Mouse (Mus musculus): ENCODE data around the gene Cnot4. TPM values are rescaled to one million over a fixed set of nuclear protein-coding genes. Genes with fewer than 3 reads are reported as not detected.

The Cnot4 gene
- total RNA-seq, 2 experiments from 2014 or later, result 38.4 to 48.2 TPM

DNA sequence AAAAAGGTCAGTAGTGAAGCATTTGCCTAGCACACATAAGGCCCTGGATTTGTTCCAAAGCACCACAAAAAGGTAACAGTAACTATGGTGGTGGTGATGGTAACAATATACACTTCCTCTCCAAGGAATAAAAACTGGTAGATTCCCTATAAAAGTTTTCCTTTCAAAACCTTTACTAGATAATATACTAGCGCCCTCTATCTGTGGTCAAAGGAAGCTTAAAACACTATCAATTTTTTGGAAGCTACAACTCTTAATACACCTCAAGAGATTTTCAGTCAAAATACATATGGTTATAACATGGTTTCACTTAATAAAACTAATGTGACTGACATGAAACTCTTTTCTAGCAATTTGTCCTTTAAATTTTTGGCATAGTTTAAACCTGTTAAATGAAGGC lies 71.1 kb downstream of the Cnot4 start:
- intact Hi-C loops (cut with DNase I), result no loop called here
- DNase-seq, result no peak

DNA sequence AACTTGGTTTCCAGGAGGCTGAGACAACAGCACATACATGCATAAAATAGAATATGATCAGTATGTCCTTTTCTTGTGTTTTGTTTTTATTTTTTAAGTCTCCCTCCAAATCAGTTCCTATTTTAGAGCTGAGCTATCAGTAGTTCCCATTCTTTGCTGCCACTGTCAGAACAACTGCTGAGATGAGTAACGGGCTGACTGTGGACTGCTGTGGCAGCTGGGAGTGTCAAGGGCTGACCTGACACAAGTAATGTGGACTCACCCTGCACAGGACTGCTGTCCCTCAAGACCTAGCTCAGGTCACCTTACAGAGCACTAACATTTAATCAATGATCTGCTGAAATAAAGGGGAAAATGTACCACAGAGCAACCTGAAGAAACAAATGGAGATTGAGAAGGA lies 90.4 kb downstream of the Cnot4 start:
- intact Hi-C loops (cut with DNase I), result no loop called here
- no peak for DNase-seq

DNA sequence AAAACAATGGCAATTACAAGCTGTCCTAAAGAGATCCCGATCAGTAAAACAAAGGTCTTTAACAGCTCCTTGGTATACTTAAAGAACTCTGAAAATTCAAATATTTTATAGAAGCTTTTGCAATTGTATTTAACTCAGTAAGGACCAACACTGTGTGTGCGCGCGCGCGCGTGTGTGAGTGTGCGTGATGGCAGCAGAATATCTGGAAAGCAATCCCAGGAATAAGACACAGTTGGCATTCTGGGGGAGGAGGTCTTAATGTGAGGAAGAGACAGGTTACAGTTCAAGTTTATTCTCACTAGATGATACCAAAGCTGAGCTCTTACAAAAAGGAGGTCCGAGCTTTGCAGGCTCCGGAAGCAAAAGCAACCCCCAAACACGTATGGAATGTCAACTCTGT lies 100.2 kb downstream of the Cnot4 start:
- intact Hi-C loops (cut with DNase I), result no loop called here
- no peak for DNase-seq

DNA sequence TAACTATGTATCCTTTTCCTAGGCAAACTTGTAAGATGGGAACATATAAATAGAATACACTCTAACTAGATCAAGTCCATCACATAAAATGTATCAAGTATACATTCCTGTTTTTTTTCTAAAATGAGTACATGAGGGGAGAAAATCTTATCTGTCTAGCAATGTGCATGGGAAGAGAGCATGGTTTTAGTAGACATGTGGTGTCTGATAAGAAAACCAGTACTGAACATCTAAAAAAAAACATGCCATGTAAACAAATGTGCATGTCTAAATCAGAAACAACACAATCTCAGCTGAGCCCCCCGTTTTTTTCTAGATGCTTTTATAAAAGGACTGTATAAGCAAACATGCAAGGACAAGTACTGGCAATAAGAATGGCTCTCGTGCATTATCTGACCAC lies 100.8 kb downstream of the Cnot4 start:
- DNase-seq, result no peak

DNA sequence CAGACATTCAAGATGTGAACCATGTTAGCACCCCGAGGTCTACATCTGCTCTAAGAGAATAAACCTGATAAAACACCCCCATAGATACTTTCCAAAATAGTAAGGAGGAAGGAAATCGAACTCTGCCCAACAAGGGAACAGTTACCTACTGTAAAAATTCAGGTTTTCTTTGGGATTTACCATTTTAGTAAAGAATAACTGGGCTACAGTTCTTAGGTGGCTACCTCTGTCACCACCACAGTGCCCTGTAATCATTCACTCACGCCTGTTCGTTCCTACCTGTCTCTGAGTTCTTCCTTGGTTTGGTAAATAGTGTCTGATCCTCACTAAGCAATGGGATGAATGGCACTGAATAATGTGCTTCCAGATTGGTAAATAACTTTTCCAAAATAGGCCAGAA lies 102.7 kb downstream of the Cnot4 start:
- intact Hi-C loops (cut with DNase I), result no loop called here
- DNase-seq, result no peak

More for the DNA sequence above, 100.8 kb downstream of the Cnot4 start:
- intact Hi-C loops (cut with DNase I), result no loop called here

DNA sequence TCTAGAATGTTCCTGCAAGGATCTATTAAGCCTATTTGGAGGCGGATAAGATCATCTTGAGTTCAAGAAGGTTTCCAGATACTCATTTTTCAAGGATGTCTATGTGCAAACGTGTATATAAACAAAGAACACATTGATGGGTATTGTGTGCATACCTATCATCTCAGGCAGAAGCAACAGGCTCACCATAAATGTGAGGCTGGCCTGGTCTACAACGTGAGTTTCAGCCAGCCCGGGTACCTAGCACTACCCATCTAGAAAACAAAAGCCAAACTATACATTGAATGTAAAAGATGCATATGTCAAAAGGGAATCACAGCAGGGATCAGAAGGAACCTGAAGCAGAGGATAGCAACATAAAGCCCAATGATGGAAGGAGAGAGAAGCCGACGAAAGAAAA lies 103.3 kb downstream of the Cnot4 start:
- DNase-seq, result no peak
- intact Hi-C loops (cut with DNase I), result no loop called here

DNA sequence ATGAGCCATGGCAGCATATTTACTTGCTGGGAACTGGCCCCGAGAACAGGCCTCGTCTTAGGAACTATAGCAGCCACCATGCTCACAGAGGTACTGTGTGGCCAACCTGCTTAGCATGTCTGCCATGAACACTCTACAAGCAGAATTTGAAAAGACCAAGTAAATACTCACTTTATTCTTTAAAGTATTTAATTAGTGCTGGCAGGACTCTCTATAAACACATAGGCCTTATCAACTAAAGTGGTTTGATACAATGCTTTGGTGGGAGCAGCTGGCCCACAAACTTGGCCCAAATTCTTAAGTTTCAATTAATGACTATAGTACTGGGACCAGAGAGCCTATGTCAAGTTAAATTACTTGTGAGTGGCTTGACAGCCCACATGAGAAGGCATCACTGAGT lies 105.5 kb downstream of the Cnot4 start:
- DNase-seq, result no peak
- intact Hi-C loops (cut with DNase I), result no loop called here

DNA sequence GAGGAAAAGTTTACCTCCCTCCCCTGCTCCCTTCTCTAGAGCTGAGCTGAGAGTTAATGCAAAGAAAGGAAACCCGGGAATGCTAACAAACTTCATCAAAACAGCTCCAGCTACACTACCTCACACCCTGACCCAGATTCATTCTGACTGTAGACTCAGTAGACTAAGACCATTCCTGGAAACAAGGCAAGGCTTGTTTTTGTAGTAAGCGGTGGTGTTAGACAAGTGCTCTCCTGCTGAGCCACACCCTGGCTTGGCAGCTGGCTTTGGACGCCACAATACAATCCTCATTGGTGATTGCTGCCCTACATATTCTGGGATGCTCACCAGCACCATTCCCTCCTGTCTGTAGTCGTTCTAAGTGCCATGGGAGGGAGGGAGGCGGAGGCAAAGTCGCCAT lies 106.3 kb downstream of the Cnot4 start:
- intact Hi-C loops (cut with DNase I), result no loop called here
- DNase-seq, result no peak

DNA sequence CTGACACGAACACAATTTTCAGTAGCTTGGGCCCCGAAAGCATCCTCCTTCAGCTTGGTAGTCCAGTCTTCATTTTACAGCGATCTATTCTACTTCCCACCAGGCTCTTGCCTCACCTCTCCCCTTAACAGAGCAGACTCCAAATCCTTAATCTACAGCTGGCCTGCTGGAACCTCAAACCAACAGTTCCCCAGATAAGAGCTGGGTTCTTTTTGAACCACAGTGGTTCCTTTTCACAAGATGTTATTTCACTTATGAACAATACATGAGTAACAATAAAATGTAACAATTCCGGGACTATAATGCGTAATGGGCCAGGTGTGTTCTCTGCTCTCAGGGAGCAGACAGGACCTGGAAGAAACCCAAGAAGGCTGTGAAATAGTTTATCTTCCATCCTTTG lies 116.9 kb downstream of the Cnot4 start:
- intact Hi-C loops (cut with DNase I), result no loop called here
- no peak for DNase-seq

DNA sequence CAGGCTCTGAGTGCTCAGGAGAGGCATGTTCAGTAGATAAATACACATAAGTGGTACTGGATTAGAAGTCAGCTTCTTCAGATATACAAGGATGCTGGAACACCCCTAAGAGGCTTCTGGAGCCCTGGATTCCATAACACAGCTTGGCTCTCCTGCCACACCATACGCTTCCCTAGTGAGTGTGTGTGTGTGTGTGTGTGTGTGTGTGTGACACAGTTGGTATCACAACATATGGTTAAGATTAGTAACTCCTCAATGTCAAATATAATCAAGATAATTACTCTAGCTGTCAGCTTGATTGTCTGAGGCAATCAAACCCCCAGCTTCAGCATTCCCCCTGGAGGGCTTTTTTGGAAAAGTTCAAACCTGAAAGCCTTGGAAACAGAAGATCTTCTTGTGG lies 121.6 kb downstream of the Cnot4 start:
- intact Hi-C loops (cut with DNase I), result no loop called here

DNA sequence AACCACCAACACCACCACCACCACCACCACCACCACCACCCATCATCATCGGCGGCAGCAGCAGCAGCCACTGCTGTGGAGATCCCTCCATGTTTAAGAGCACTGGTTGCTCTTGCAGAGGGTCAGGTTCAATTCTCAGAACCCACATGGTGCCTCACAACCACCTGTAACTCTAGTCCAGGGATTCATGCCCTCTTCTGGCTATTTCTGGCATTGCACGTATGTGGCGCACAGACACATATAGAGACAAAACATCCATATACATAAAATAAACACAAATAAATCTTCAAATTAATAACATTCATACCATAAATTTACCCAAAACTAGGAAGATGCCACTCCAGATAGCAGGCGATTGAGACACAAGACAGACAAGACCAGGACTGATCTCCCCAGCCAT lies 122.8 kb downstream of the Cnot4 start:
- intact Hi-C loops (cut with DNase I), result no loop called here
- no peak for DNase-seq

More for the DNA sequence above, 121.6 kb downstream of the Cnot4 start:
- no peak for DNase-seq

DNA sequence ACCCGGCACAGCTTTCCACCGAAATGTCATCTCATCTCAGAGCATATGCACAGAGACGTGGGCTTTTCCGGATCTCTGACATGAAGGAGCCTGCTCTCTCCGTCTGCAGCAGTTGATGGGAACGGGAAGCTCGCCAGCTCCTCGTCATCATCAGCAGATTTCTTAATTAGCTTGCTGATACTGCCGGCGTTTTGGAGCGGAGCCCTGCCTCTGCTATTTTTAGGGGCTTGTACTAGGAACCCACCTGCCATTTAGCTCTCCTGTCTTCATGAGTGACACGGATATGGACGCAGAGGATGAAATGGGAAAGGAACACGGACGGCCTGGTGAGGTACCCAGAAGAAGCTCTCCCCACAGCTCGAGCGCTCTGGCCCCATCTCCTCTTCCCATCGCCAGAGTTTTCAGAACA lies 131.3 kb downstream of the Cnot4 start:
- intact Hi-C loops (cut with DNase I), result loop anchor here (10.0 kb wide), 1 partner anchor 173 kb away; the partner anchor contains the start of gene Nup205
- DNase-seq, result peak; percentile 81

DNA sequence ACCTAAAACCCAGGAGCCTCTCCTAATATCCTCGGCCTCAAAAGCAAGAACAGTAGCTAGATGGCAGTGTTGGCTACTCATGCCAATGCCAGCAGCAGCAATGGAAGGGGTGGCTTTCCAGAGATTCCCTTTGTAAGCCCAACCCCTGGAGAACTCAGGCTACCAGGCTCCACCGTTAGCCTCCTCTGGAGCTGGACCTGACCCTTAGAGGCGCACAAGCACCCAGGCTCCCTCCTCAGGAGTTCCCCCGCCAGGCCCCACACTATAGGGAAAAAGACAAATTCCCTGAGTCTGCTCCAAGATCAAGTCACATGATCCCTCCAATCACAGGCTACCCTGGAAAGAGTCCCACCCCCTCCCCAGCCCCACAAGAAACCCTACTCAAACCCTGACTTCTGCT lies 134.4 kb downstream of the Cnot4 start:
- intact Hi-C loops (cut with DNase I), result loop anchor here (10.0 kb wide), 1 partner anchor 234 kb away; no protein-coding TSS in a partner anchor
- DNase-seq, result peak; percentile 32

DNA sequence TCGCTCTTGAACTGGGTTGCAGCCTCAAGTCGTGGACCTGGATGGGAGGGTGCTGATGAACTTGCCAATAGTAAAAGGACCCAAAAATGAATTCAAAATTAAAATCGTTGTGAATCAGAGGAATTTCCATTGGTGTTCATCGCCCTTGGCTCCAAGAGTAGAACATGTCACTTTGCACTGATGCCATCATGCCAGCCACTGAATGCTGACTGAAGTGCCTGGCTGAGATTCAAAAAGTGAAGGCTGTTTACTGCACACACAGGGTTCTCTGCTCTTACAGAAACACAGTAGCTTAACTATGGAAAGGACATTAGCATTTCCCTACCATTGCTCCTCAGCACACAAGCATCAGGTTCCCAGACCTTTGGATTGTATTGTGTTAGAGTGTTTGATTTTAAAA lies 137.0 kb downstream of the Cnot4 start:
- DNase-seq, result no peak
- intact Hi-C loops (cut with DNase I), result loop anchor here (10.0 kb wide), 1 partner anchor 232 kb away; no protein-coding TSS in a partner anchor

DNA sequence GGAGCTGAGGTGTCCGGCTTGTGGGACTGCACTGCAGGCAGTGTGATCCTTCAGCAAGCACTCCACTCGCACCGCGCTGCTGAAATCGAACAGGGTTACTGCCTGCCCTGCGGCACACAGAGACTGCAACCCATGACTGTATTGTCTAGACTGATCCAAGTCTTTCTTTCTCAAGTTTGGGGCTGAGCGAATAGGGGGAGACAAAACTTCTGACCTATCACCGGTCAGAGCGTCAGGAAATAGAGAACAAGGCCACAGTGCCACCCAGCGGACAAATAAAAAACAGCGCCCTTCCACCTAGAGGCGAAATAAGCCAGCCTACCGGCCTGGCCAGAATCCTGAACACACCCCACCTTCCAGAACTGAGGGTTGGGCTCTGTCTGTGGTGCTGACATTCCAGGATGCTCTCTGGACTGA lies 138.3 kb downstream of the Cnot4 start:
- DNase-seq, result peak; percentile 83
- intact Hi-C loops (cut with DNase I), result loop anchor here (10.0 kb wide), 1 partner anchor 230 kb away; no protein-coding TSS in a partner anchor

DNA sequence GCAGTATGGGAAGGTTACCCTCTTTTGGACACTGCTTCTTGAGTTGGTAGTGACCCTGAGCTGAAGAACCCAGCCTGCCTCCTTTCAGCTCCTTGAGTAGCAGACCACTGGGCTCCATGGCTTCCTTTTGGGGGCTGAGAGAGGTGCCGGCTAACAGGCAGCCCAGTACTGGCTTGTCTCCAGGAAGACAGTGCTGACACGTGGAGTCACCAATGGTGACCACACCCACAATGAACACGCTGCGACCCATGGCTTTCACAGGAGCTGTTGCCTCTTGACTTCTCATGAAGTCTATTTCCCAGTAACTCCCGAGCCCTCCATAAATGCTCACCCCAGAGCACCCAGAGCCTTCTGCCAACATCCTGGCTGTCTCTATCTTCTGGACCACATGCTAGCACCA lies 138.8 kb downstream of the Cnot4 start:
- intact Hi-C loops (cut with DNase I), result loop anchor here (10.0 kb wide), 1 partner anchor 230 kb away; no protein-coding TSS in a partner anchor
- DNase-seq, result no peak

DNA sequence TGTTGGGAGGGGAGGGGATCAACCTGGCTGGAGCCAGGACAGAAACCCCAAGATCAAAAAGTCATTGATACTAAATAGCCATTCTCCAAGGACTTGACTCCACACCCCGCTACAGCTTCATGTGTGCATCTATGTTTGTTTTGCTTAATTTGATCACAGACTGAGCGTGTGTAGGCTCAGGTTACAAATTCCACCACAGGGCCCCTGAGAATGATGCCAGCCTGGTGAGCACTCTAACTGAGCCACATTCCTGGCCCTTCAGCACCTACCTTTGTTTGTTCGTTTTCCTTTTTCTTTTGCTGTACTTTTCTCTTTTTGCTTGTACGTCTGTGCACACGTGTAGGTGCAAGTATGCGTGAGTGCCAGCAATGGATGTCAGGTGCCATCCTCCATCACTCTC lies 144.3 kb downstream of the Cnot4 start:
- no peak for DNase-seq

DNA sequence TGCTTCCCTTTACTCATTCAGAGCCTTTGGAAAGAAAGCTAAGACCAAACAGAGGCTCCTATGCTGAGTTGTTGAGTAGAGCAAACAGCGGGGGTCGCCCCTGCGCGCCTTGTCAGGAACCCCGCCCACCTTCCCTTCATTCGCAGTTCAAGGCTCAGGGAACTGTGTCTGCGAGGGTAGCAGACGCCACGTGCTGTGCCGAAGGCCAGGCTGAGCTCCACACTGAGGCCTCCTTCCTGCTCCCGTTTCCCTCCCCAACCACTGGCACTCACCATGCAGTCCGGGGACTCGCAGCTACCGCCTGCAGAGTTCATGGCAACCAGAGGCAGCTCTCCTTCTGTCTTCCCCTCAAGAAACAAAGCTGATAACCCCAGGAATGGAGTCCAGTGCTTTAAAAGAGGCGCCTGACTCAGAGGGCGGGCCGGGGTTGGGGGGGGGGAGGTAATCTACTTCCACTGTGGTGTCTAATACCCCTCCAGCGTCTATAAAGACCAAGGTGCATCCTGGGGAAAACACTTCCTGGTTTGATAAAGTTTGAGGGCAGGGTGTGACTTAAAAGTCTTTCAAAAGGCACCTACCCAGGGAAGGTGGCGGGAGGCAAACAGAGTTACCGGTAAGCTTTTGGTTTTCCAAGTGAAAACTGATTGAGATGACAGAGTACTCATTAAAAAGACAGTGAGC lies 145.3 kb downstream of the Cnot4 start, which contains the start of gene Slc23a4:
Slc23a4 (minus strand) TSS at position 324 of the 681 bp plus-strand sequence.
- intact Hi-C loops (cut with DNase I), result no loop called here
- no peak for DNase-seq

More for the DNA sequence above, 144.3 kb downstream of the Cnot4 start:
- intact Hi-C loops (cut with DNase I), result no loop called here

DNA sequence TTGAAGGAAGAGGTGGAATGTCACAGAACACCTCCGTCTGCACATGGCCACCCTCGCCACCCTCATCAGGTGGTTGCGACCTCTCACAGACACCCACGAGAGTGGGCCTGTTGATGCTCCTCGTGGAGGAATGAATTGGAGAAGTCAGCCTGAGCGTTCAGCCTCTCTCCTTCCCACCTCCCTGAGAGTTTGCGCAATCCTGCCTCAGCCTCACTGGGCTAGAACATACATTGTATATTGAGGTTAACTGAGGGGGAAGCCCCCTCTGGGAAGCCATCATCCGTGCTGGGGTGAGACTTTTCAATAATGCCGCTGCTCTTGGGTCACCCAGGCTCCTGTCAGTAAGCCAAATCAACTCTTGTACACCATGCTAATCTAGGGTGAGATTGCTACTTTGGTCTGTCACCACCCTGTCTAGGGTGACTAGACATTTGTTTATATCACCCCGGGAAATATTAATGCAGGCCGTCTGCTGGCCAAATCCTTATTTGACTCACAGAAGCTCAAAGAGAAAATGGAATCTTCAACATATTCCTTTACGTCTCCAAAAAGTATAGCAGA lies 146.4 kb downstream of the Cnot4 start:
- intact Hi-C loops (cut with DNase I), result no loop called here
- DNase-seq, result no peak

DNA sequence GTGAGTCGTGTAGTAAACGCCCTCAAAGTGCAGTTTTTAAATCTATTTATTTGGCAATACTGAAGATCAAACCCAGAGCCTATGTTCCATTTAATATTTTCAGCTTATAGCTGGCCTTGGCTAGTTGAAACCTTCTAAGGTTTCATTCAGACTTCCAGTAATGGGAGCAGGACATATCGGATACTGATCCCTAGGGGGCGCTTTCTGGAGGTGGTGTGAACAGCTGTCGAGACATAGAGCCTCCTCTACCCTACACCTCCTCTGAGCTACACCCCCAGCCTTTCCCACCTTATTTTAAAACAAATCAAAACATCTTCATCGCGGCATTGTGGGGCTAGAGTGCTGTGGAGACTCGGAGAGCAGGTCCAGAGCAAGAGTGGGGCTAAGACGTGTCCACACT lies 152.9 kb downstream of the Cnot4 start:
- DNase-seq, result no peak
- intact Hi-C loops (cut with DNase I), result no loop called here

DNA sequence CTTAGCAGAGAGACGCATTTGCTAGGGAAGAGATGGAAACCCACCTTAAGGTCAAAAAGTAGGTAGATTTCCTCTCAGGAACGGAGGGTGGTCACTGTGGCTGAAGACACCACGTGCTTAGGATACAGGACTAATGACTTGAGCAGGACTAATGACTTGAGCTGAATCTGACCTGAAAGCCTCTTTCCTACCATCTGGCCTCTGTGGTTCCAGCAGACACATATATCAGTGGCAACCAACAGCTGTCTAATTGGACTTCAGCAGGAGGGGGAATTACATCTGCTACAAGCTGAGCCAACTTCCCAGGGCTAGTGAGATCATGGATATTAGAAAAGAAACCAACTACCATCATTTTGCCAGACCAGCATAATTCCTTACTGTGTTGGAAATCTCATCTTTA lies 154.2 kb downstream of the Cnot4 start:
- no peak for DNase-seq
- intact Hi-C loops (cut with DNase I), result no loop called here
